Mouse (Mus musculus) hindbrain, embryonic 14.5 days (tissue): Measurements from ENCODE around the gene Cops9. TPM values are rescaled to one million over a fixed set of nuclear protein-coding genes. Genes with fewer than 3 reads are reported as not detected.

Source experiments
- ATAC-seq: fragments of 200-750 bp; cut with Nextera tagmentation; 2 replicates; pipeline ENCODE4 v1.8.0; 2017; ENCODE audit warnings: moderate number of reproducible peaks, mild to moderate bottlenecking, moderate TSS enrichment, moderate library complexity; ENCODE audit not compliant: low FRiP score
- DNase-seq: peaks from one replicate; pipeline ENCODE4 v3.0.0-alpha.2; 2015; ENCODE audit warnings: low spot score
- H3K27ac ChIP-seq: fragments of 300-500 bp; sonication (generic); 2 replicates; pipeline ENCODE4 v1.5.1; 2014; ENCODE audit warnings: mild to moderate bottlenecking, moderate library complexity
- H3K27me3 ChIP-seq: fragments of 300-500 bp; sonication (generic); 2 replicates; pipeline ENCODE4 v1.6.1; 2014; ENCODE audit warnings: mild to moderate bottlenecking, low read length, mixed read lengths; ENCODE audit not compliant: control insufficient read depth, insufficient read depth
- H3K36me3 ChIP-seq: fragments of 300-500 bp; sonication (generic); replicated peaks from 2 replicates; pipeline ENCODE4 v1.6.1; 2014; ENCODE audit not compliant: control insufficient read depth, insufficient read depth
- H3K4me1 ChIP-seq: fragments of 300-500 bp; sonication (generic); replicated peaks from 2 replicates; pipeline ENCODE4 v1.6.1; 2014; ENCODE audit warnings: antibody characterized with exemption, low read length, mixed read lengths; ENCODE audit not compliant: control insufficient read depth, insufficient read depth
- H3K4me2 ChIP-seq: fragments of 300-500 bp; sonication (generic); replicated peaks from 2 replicates; pipeline ENCODE4 v1.6.1; 2014; ENCODE audit warnings: mild to moderate bottlenecking, moderate library complexity
- H3K4me3 ChIP-seq: fragments of 300-500 bp; sonication (generic); replicated peaks from 2 replicates; pipeline ENCODE4 v1.5.1; 2014; ENCODE audit warnings: mild to moderate bottlenecking, low read length
- H3K9ac ChIP-seq: fragments of 300-500 bp; sonication (generic); 2 replicates; pipeline ENCODE4 v1.6.1; 2014
- H3K9me3 ChIP-seq: fragments of 300-500 bp; sonication (generic); 2 replicates; pipeline ENCODE4 v1.6.1; 2016; ENCODE audit warnings: low read length; ENCODE audit not compliant: control insufficient read depth
- WGBS: fragments of 180-500 bp; shearing (Covaris S2); extraction: QIAGEN DNeasy Blood & Tissue Kit; methylation state at CpG from one replicate; pipeline ENCODE4 v1.1.7; 2014; 5-methylcytosine and 5-hydroxymethylcytosine counted together
- polyA plus RNA-seq: library from polyadenylated mRNA; unstranded; fragments of >200 nt; fragmentation: Nextera tagmentation; extraction: Ambion mirVana; gene quantifications from 2 replicates; pipeline ENCODE4 v1.2.1, GENCODE M21; 2014

Gene Cops9
- polyA plus RNA-seq, 1 experiment from 2014 or later, result 683 TPM

DNA sequence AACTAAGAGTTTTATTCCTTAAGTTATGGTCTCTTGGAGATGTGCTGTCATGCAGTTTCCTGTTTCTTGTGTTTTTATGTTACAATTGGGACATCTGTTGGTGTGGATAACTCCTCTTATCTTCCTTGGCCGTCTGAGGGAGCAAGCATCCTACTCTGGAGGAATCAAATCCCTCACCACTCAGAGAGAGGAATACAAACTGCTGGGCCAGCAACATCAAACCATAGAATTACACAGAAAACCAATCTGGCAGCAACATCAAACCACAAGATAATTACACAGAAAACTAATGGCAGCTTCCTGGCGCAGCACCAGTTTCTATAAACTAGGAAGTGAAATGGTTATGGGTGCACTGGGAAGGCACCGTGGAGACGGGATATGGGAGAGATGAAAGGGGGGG is 13.6 kb downstream of the Cops9 start:
- no peak overlapping the region for H3K4me3 ChIP-seq
- no peak for DNase-seq
- no peak overlapping the region for H3K4me2 ChIP-seq
- no peaks in the 10 kb centered on the region for H3K36me3 ChIP-seq
- H3K9ac ChIP-seq, result no peak overlapping the region
- ATAC-seq, result no peak
- no peaks in the 10 kb centered on the region for H3K4me1 ChIP-seq
- H3K27ac ChIP-seq, result no peak overlapping the region
- H3K27me3 ChIP-seq, result no peaks in the 10 kb centered on the region
- 81% methylated on average over 4 of the region's 4 CpGs for WGBS
- H3K9me3 ChIP-seq, result no peaks in the 10 kb centered on the region

GRCm38 (mm10) chr1:92618360-92618759 is 23.4 kb downstream of the Cops9 start:
- Histone ChIP-seq H3K36me3 (no peaks in the 10 kb centered on the region), H3K9me3 (no peaks in the 10 kb centered on the region), H3K4me2 (no peak overlapping the region), H3K4me3 (no peak overlapping the region), H3K9ac (no peak overlapping the region), H3K4me1 (no peaks in the 10 kb centered on the region), H3K27ac (no peak overlapping the region), H3K27me3 (no peaks in the 10 kb centered on the region)
- DNase-seq (no peak), ATAC-seq (no peak)
- WGBS, result 69% methylated on average over 4 of the region's 4 CpGs

DNA sequence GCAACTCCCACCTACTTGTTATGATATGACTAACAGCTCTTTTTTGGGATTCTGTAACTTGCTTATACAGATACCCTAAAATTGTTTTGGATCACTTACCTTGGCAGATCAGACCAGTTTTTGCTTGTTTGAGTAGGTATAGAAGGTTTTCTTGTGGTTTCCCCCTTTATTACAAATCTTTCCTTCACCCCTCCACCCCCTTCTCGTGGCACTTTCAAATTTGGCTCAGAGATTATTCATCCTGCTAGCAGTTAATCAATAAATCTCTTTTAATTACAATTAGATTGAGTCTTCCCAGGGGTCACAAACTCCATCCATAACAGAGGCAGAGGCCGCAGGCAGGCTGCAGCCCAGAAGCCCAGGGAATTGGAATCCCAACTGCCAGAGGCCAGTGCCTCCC is 24.3 kb downstream of the Cops9 start, which contains the start of gene Olfr12:
TSS of gene Olfr12 (plus strand) at position 301 of the 400 bp plus-strand sequence.
- 59% methylated on average over 2 of the region's 2 CpGs for WGBS
- no peak for ATAC-seq
- no peaks in the 10 kb centered on the region for H3K36me3 ChIP-seq

DNA sequence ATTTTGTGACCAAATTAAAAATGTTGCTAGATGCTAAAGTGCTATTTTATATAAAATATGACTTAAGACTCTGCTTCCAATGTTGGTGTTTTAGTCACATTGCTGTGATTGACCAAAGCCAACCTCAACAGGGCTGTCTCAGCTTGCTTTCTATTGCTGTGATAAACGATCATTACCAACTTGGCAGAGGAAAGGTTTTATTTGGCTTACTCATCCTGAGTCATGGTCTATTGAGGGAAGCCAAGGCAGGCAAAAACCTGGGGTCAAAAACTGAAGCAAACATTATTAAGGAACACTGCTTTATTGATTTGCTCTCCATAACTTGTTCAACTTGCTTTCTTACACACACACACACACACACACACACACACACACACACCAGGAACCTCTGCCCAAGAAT is 25.7 kb downstream of the Cops9 start:
- no peak overlapping the region for H3K9ac ChIP-seq
- DNase-seq (no peak), ATAC-seq (no peak)
- WGBS, result 94% methylated on average over 1 of the region's 1 CpGs
- H3K4me1 ChIP-seq, result no peaks in the 10 kb centered on the region
- no peak overlapping the region for H3K4me3 ChIP-seq
- H3K36me3 ChIP-seq, result no peaks in the 10 kb centered on the region
- H3K27ac ChIP-seq, result no peak overlapping the region
- no peaks in the 10 kb centered on the region for H3K9me3 ChIP-seq
- H3K4me2 ChIP-seq, result no peak overlapping the region
- H3K27me3 ChIP-seq, result 0 out of 2 replicates have a peak, but pooled peaks cover 4% of the 10 kb centered on the region

More for the DNA sequence above, 24.3 kb downstream of the Cops9 start, which contains the start of gene Olfr12:
- H3K4me3 ChIP-seq, result no peak within 1 kb of the TSS
- no peak within 1 kb of the TSS for H3K9ac ChIP-seq
- no peak within 1 kb of the TSS for H3K27ac ChIP-seq
- H3K9me3 ChIP-seq, result no peaks in the 10 kb centered on the region
- H3K4me1 ChIP-seq, result no peaks in the 10 kb centered on the region
- no peak for DNase-seq
- no peak within 1 kb of the TSS for H3K4me2 ChIP-seq
- H3K27me3 ChIP-seq, result no peaks in the 10 kb centered on the region

GRCm38 (mm10) chr1:92614516-92614915 is 27.3 kb downstream of the Cops9 start:
- 0 out of 2 replicates have a peak, but pooled peaks cover 4% of the 10 kb centered on the region for H3K27me3 ChIP-seq
- DNase-seq (peak; percentile 79), ATAC-seq (no peak)
- H3K4me1 ChIP-seq, result no peaks in the 10 kb centered on the region
- H3K9ac ChIP-seq, result no peak overlapping the region
- no peaks in the 10 kb centered on the region for H3K9me3 ChIP-seq
- H3K27ac ChIP-seq, result no peak overlapping the region
- no peak overlapping the region for H3K4me3 ChIP-seq
- no peaks in the 10 kb centered on the region for H3K36me3 ChIP-seq
- WGBS, result 6% methylated on average over 1 of the region's 1 CpGs
- no peak overlapping the region for H3K4me2 ChIP-seq

- no peak for DNase-seq
- no peak overlapping the region for H3K27ac ChIP-seq
- no peak; the same call in 1 of the 2 replicates for ATAC-seq
- H3K27me3 ChIP-seq, result 0 out of 2 replicates have a peak, but pooled peaks cover 4% of the 10 kb centered on the region
- no peak overlapping the region for H3K4me2 ChIP-seq
- H3K4me1 ChIP-seq, result no peaks in the 10 kb centered on the region
- no peaks in the 10 kb centered on the region for H3K36me3 ChIP-seq
- H3K9me3 ChIP-seq, result no peaks in the 10 kb centered on the region
- peak overlapping the region; percentile 14; the same call in 1 of the 2 replicates for H3K9ac ChIP-seq
- H3K4me3 ChIP-seq, result no peak overlapping the region
- WGBS, result 30% methylated on average over 4 of the region's 4 CpGs
Observed at GRCm38 (mm10) chr1:92613175-92613574, 28.6 kb downstream of the Cops9 start.

GRCm38 (mm10) chr1:92611008-92611407 is 30.8 kb downstream of the Cops9 start:
- H3K27ac ChIP-seq, result no peak overlapping the region
- no peak overlapping the region for H3K9ac ChIP-seq
- ATAC-seq (no peak), DNase-seq (peak; percentile 87)
- no peaks in the 10 kb centered on the region for H3K36me3 ChIP-seq
- WGBS, result 8% methylated on average over 5 of the region's 5 CpGs
- no peak overlapping the region for H3K4me2 ChIP-seq
- no peaks in the 10 kb centered on the region for H3K9me3 ChIP-seq
- no peak overlapping the region for H3K4me3 ChIP-seq
- H3K4me1 ChIP-seq, result no peaks in the 10 kb centered on the region
- 0 out of 2 replicates have a peak, but pooled peaks cover 4% of the 10 kb centered on the region for H3K27me3 ChIP-seq

GRCm38 (mm10) chr1:92607711-92608110 is 34.1 kb downstream of the Cops9 start:
- no peak overlapping the region for H3K27ac ChIP-seq
- WGBS, result 80% methylated on average over 4 of the region's 4 CpGs
- no peak overlapping the region for H3K4me3 ChIP-seq

DNA sequence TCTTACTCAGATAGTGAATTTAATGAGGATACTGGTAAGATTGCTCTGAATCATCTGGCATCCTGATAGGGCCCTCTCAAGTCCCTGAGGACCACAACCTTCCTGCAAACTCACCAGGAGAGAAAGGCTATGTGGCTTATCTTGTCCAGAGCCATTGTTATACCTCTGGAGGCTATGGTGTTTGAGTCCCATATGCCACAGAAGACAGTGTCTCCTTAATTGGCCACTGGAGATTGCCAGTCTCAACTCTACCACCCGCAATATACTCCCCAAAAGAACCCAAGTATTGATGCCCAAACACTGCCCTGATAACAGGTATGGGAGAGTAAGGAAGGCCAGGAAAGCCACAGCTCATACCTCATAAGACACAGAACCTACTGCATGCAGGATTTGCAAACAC is 36.3 kb downstream of the Cops9 start, which contains the start of gene Olfr1410:
TSS of gene Olfr1410 (plus strand) at position 301 of the 400 bp plus-strand sequence.
- Histone ChIP-seq H3K4me2 (no peak within 1 kb of the TSS), H3K27me3 (no peaks in the 10 kb centered on the region), H3K9me3 (no peaks in the 10 kb centered on the region), H3K36me3 (no peaks in the 10 kb centered on the region), H3K27ac (no peak within 1 kb of the TSS), H3K4me3 (no peak within 1 kb of the TSS), H3K9ac (no peak within 1 kb of the TSS), H3K4me1 (no peaks in the 10 kb centered on the region)
- WGBS, result 91% methylated on average over 1 of the region's 1 CpGs
- DNase-seq (no peak), ATAC-seq (no peak)

More at GRCm38 (mm10) chr1:92607711-92608110, 34.1 kb downstream of the Cops9 start:
- H3K4me1 ChIP-seq, result no peaks in the 10 kb centered on the region
- no peak for DNase-seq
- H3K36me3 ChIP-seq, result no peaks in the 10 kb centered on the region
- ATAC-seq, result no peak
- no peak overlapping the region for H3K9ac ChIP-seq
- no peaks in the 10 kb centered on the region for H3K9me3 ChIP-seq
- no peak overlapping the region for H3K4me2 ChIP-seq
- H3K27me3 ChIP-seq, result 0 out of 2 replicates have a peak, but pooled peaks cover 4% of the 10 kb centered on the region

- no peaks in the 10 kb centered on the region for H3K4me1 ChIP-seq
- no peak overlapping the region for H3K9ac ChIP-seq
- no peaks in the 10 kb centered on the region for H3K9me3 ChIP-seq
- H3K4me2 ChIP-seq, result no peak overlapping the region
- H3K27me3 ChIP-seq, result no peaks in the 10 kb centered on the region
- no peak overlapping the region for H3K27ac ChIP-seq
- DNase-seq, result no peak
- no peaks in the 10 kb centered on the region for H3K36me3 ChIP-seq
- ATAC-seq, result no peak
- no peak overlapping the region for H3K4me3 ChIP-seq
- 88% methylated on average over 3 of the region's 3 CpGs for WGBS
Observed at GRCm38 (mm10) chr1:92596019-92596418, 45.8 kb downstream of the Cops9 start.
